Mouse (Mus musculus): Measurements from ENCODE around the gene Sept8. TPM values are rescaled to one million over a fixed set of nuclear protein-coding genes. Genes with fewer than 3 reads are reported as not detected.

The Sept8 gene
- polyA plus RNA-seq, 1 experiment = 15.6 TPM

- H3K27ac ChIP-seq (ENCODE audit: insufficient read depth, low read depth, low read length) = no peak overlapping the region
- H3K4me3 ChIP-seq (ENCODE audit: insufficient read depth, low read depth, low read length) = no peak overlapping the region
- H3K36me3 ChIP-seq (ENCODE audit: control insufficient read depth, insufficient read depth, low read length) = no peaks in the 10 kb centered on the region
- H3K4me1 ChIP-seq (ENCODE audit: control insufficient read depth, insufficient read depth, low read length) = no peaks in the 10 kb centered on the region
- H3K27me3 ChIP-seq (replicated peaks; ENCODE audit: control insufficient read depth, insufficient read depth, low read length) = no peaks in the 10 kb centered on the region
- WGBS = 77% methylated on average over 2 of the region's 2 CpGs
- DNase-seq = no peak
- TF ChIP-seq CTCF (conservative IDR thresholded peaks at IDR 0.05; ENCODE audit: insufficient read depth, insufficient read length, low read depth, low read length) (no peak), POLR2A (IDR thresholded peaks at IDR 0.05; ENCODE audit: low read depth, low read length) (no peak)
Measured at GRCm38 (mm10) chr11:53561986-53562385, 42.9 kb downstream of the Sept8 start.

GRCm38 (mm10) chr11:53566646-53567045 lies 47.6 kb downstream of the Sept8 start:
- Histone ChIP-seq H3K36me3 (ENCODE audit: control insufficient read depth, insufficient read depth, low read length) (no peaks in the 10 kb centered on the region), H3K27me3 (replicated peaks; ENCODE audit: control insufficient read depth, insufficient read depth, low read length) (no peaks in the 10 kb centered on the region), H3K4me1 (ENCODE audit: control insufficient read depth, insufficient read depth, low read length) (no peaks in the 10 kb centered on the region), H3K4me3 (ENCODE audit: insufficient read depth, low read depth, low read length) (no peak overlapping the region), H3K27ac (ENCODE audit: insufficient read depth, low read depth, low read length) (no peak overlapping the region)
- TF ChIP-seq CTCF (conservative IDR thresholded peaks at IDR 0.05; ENCODE audit: insufficient read depth, insufficient read length, low read depth, low read length) (no peak), POLR2A (IDR thresholded peaks at IDR 0.05; ENCODE audit: low read depth, low read length) (no peak)
- DNase-seq = no peak
- 85% methylated on average over 4 of the region's 4 CpGs for WGBS

GRCm38 (mm10) chr11:53567224-53568014 lies 48.4 kb downstream of the Sept8 start, which contains the start of gene Kif3a:
TSS of gene Kif3a (plus strand) at chr11:53567379.
- Histone ChIP-seq H3K4me1 (ENCODE audit: control insufficient read depth, insufficient read depth, low read length) (no peaks in the 10 kb centered on the region), H3K27ac (ENCODE audit: insufficient read depth, low read depth, low read length) (no peak within 1 kb of the TSS), H3K4me3 (ENCODE audit: insufficient read depth, low read depth, low read length) (peak within 1 kb of the TSS; percentile 86), H3K27me3 (replicated peaks; ENCODE audit: control insufficient read depth, insufficient read depth, low read length) (no peaks in the 10 kb centered on the region), H3K36me3 (ENCODE audit: control insufficient read depth, insufficient read depth, low read length) (no peaks in the 10 kb centered on the region)
- TF ChIP-seq POLR2A (IDR thresholded peaks at IDR 0.05; ENCODE audit: low read depth, low read length) (no peak), CTCF (conservative IDR thresholded peaks at IDR 0.05; ENCODE audit: insufficient read depth, insufficient read length, low read depth, low read length) (no peak)
- peak; percentile 97 for DNase-seq
- WGBS = under 1% methylated on average over 69 of the region's 69 CpGs

DNA sequence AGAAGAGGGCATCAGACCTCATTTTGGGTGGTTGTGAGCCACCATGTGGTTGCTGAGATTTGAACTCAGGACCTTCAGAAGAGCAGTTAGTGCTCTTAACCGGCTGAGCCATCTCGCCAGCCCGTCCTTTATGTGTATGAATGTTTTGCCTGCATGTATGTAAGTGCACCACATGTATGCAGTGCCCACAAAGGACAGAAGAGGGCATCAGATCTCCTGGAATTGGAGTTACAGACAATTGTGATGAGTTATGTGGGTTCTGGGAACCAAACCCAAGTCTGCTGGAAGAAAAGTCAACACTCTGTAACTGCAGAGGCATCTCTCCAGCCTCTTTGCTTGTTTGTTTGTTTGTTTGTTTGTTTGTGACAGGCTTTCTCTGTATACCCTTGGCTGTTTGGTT lies 61.5 kb downstream of the Sept8 start:
- no peak overlapping the region for H3K27ac ChIP-seq (ENCODE audit: insufficient read depth, low read depth, low read length)
- H3K4me3 ChIP-seq (ENCODE audit: insufficient read depth, low read depth, low read length) = no peak overlapping the region
- TF ChIP-seq CTCF (conservative IDR thresholded peaks at IDR 0.05; ENCODE audit: insufficient read depth, insufficient read length, low read depth, low read length) (no peak), POLR2A (IDR thresholded peaks at IDR 0.05; ENCODE audit: low read depth, low read length) (no peak)
- DNase-seq = no peak
- H3K36me3 ChIP-seq (ENCODE audit: control insufficient read depth, insufficient read depth, low read length) = peaks cover 1% of the 10 kb centered on the region; the same call in 1 of the 2 replicates
- WGBS = 98% methylated on average over 3 of the region's 3 CpGs
- no peaks in the 10 kb centered on the region for H3K4me1 ChIP-seq (ENCODE audit: control insufficient read depth, insufficient read depth, low read length)
- H3K27me3 ChIP-seq (replicated peaks; ENCODE audit: control insufficient read depth, insufficient read depth, low read length) = no peaks in the 10 kb centered on the region

DNA sequence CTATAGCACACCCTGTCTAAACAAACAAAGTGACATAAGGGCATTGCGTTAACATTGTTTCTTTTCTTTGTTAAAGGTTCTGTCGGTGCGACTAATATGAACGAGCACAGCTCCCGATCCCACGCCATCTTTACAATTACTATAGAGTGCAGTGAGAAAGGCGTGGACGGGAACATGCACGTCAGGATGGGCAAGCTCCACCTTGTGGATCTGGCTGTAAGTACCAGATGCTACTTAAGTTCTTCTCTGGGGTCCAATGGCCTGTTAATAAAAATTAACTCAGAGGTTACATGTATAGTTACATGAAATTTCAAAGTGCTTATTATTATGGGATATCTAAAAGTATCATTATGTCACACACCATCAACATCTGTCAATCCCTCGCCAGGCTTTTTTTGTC lies 64.1 kb downstream of the Sept8 start:
- Histone ChIP-seq H3K27ac (ENCODE audit: insufficient read depth, low read depth, low read length) (no peak overlapping the region), H3K4me1 (ENCODE audit: control insufficient read depth, insufficient read depth, low read length) (no peaks in the 10 kb centered on the region), H3K36me3 (ENCODE audit: control insufficient read depth, insufficient read depth, low read length) (peaks cover 1% of the 10 kb centered on the region), H3K27me3 (replicated peaks; ENCODE audit: control insufficient read depth, insufficient read depth, low read length) (no peaks in the 10 kb centered on the region), H3K4me3 (ENCODE audit: insufficient read depth, low read depth, low read length) (no peak overlapping the region)
- no peak for DNase-seq
- no peak for TF ChIP-seq POLR2A (IDR thresholded peaks at IDR 0.05; ENCODE audit: low read depth, low read length)
- TF ChIP-seq CTCF (conservative IDR thresholded peaks at IDR 0.05; ENCODE audit: insufficient read depth, insufficient read length, low read depth, low read length) = no peak
- WGBS = 84% methylated on average over 10 of the region's 10 CpGs

GRCm38 (mm10) chr11:53584849-53585248 lies 65.8 kb downstream of the Sept8 start:
- WGBS = 58% methylated on average over 3 of the region's 3 CpGs
- DNase-seq = peak; percentile 29
- Histone ChIP-seq H3K27ac (ENCODE audit: insufficient read depth, low read depth, low read length) (no peak overlapping the region), H3K4me3 (ENCODE audit: insufficient read depth, low read depth, low read length) (no peak overlapping the region), H3K27me3 (replicated peaks; ENCODE audit: control insufficient read depth, insufficient read depth, low read length) (no peaks in the 10 kb centered on the region), H3K36me3 (ENCODE audit: control insufficient read depth, insufficient read depth, low read length) (peaks cover 1% of the 10 kb centered on the region), H3K4me1 (ENCODE audit: control insufficient read depth, insufficient read depth, low read length) (no peaks in the 10 kb centered on the region)
- TF ChIP-seq POLR2A (IDR thresholded peaks at IDR 0.05; ENCODE audit: low read depth, low read length) = no peak
- TF ChIP-seq CTCF (conservative IDR thresholded peaks at IDR 0.05; ENCODE audit: insufficient read depth, insufficient read length, low read depth, low read length) = peak; percentile 32; the same call in 1 of the 2 replicates

DNA sequence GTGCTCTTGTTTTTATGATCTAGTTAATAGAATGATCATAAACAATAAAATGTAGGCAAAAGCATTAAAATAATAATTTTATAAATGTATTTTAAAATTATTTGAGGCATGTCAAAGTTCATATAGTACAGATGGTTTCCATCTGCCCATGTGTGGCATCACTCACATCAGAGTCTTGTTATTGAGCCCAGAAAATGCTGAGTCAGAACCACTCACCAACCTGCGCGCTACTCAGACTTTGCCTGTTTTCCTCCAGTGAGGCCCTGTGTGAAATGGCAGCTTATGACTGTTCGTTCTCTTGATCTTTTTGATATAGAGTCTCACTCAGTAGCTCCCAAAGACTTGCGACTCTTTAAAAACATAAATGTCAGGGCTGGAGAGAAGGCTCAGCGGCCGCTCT lies 66.5 kb downstream of the Sept8 start:
- TF ChIP-seq CTCF (conservative IDR thresholded peaks at IDR 0.05; ENCODE audit: insufficient read depth, insufficient read length, low read depth, low read length) (no peak), POLR2A (IDR thresholded peaks at IDR 0.05; ENCODE audit: low read depth, low read length) (no peak)
- 93% methylated on average over 6 of the region's 6 CpGs for WGBS
- DNase-seq = no peak
- Histone ChIP-seq H3K4me3 (ENCODE audit: insufficient read depth, low read depth, low read length) (no peak overlapping the region), H3K36me3 (ENCODE audit: control insufficient read depth, insufficient read depth, low read length) (peaks cover 1% of the 10 kb centered on the region), H3K4me1 (ENCODE audit: control insufficient read depth, insufficient read depth, low read length) (no peaks in the 10 kb centered on the region), H3K27ac (ENCODE audit: insufficient read depth, low read depth, low read length) (no peak overlapping the region), H3K27me3 (replicated peaks; ENCODE audit: control insufficient read depth, insufficient read depth, low read length) (no peaks in the 10 kb centered on the region)

Data from kidney, adult 2 months (tissue).